Mouse (Mus musculus) layer of hippocampus, adult 8-10 months (tissue): ENCODE results near the gene Afap1l2. TPM values are rescaled to one million over a fixed set of nuclear protein-coding genes. Genes with fewer than 3 reads are reported as not detected.
A peak's percentile ranks its signal among the peaks of the same experiment; 100 is the strongest.

Source experiments
- DNase-seq, 2 experiments: peaks; one replicate each; pipeline ENCODE4 v3.0.0; 2022; ENCODE audit warnings: low spot score in 2 of 2
- total RNA-seq, 4 experiments: library from RNA; stranded (reverse); gene quantifications; 2 replicates each; pipeline ENCODE4 v1.2.4; 2022

Gene Afap1l2
- total RNA-seq, 4 experiments from 2014 or later, result 10.1 to 13.6 (median 12.0) TPM

DNA sequence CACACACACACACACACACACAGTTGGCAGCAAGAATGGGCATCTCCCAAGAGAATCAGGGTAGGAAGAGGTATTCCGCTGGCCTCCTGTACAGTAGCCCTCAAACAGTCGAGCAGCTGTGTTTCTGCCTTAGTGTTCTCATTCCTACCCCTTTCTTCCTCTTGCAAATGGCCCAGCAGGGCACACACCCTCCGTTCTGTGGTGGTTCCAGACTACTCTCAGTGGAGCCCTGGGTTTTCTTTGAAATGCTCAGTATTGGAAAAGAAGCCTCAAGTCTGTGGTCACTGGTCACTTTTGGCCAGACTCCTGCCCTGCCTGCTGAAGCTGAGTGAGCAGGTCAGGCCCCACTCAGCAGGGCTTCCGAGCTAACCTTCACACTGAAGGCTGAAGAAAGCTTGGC, 1.6 kb upstream of the Afap1l2 start:
- DNase-seq, result no peak

GRCm38 (mm10) chr19:57007291-57007690, 737 bp downstream of the Afap1l2 start:
- DNase-seq, result peak in 1 of 2 experiments; percentile 21

- no peak for DNase-seq
Measured at GRCm38 (mm10) chr19:57006841-57007240, 1.2 kb downstream of the Afap1l2 start.

DNA sequence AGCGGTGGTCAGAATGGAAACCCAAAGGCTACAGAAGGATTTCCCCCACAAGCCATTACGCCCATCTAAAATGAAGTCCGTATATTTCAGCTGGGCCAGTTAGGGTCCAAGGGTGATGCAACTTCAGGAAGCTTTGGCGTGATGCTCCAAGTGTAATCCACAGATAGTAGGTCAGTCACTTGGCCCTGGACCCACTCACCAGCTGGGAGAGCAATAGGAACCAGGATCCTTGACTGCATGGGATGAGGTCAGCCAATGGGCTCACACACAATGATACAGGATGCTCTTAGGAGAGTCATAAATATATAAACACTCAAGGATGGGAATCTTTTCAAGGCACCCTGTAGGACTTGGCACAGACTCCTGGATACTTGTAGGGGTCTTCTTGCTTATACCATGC, 3.0 kb downstream of the Afap1l2 start:
- no peak for DNase-seq

DNA sequence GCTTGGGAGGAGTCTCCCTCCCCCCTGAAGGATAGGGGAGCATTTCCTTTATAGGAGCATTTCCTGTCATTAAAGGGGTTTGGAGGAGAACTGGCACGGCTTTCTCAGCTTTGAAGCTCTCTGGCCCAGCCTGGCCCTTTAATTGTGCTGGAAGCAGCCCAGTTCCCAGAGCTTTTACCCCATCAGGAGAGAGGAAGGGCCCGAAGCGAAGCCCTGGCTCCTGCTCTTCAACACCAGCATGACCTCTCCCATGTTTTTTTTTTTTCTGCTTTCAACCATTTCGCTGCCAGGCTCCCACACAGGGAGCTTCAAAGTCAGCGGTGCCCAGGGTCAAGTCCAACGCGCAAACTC, 4.6 kb downstream of the Afap1l2 start:
- DNase-seq, result peak in 1 of 2 experiments; percentile 28

DNA sequence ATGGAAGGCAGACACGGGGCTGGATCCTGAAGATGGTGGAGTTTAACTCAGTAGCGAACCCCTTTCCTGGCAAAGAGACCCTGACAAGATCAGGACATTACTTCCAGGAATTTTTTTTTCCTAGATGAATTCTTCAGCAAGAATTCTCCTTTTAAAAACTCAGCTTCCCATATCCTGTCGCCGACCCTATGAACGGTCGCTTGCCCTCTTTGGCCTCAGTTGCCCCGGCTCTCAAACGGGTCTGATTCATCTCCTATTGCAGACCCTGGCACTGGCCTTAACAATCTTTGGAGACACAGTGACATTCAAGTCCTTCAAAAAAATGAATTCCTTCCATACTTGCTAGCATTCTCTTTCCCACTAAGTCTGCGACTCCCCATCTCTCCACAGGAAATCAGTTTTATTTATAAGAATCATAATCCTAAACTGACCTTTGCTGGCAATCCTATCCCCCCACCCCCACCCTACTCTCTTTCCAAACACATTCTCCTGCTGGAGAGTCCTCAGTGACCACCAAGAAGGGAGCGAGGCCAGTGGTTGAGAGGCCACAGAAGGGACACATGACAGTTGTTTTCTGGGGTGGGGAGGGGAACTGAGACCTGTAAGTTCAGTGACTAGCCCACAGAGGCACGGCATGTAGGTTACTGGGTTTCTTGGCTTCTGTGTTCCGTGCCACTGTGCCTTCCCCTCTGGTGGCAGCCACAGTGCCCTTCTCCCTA, 5.1 kb downstream of the Afap1l2 start:
- no peak for DNase-seq

DNA sequence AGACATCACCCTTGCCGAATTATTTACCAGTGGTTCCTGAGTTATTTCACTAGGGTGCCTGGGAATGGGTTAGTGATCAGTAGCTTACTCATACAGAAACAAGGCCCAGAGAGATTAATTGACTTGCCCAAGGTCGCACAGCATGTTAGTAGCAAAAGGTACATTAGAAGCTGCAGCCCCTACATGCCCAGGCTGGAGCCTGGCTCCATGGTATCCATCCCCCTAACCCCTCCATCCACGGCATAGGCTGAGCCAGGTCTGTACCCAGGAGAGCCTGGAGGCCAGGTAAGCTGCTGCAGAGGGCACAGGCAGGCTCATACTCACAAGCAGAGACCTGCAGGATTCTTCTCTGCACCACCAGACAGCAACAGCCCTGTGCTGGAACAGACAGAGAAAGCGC, 6.1 kb downstream of the Afap1l2 start:
- no peak for DNase-seq

DNA sequence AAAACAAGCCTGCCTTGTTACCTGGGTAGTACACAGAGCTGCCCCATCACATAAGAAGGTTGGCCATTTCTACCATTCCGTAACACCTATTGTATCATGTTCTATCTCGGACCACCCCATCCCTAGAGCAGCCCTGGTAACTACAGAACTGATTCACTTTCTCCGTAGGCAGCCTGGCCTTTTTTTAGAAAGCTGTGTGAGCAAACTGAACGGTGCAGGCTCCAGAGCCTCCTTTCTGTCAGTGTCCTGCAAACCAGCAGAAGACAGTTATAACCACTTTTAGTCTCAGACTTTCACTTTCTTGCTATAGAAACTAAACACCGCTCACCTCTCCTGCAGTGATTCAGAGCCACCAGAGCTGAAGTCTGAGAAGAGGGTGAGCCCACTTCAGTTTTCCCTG, 7.4 kb downstream of the Afap1l2 start:
- DNase-seq, result no peak

GRCm38 (mm10) chr19:56999781-57000180, 8.2 kb downstream of the Afap1l2 start:
- DNase-seq, result no peak

DNA sequence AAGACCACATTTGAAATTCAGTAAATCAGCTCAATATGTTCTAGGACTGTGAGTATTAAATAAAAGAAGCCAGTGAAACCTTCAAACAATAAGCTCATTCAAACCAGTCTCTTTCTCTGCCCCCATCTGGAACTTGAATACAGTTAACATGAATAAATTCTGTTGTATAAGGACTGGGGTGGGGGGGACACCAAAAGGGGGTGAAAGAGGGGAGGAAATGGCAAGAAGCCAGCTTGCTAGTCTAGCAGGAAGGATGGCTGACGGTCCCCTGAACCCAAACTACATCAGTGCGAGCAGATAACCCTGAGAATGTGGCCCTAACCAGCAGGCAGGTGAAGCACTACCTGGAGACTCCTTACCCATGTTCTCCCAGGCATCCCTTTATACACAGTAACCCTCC, 9.1 kb downstream of the Afap1l2 start:
- no peak for DNase-seq

DNA sequence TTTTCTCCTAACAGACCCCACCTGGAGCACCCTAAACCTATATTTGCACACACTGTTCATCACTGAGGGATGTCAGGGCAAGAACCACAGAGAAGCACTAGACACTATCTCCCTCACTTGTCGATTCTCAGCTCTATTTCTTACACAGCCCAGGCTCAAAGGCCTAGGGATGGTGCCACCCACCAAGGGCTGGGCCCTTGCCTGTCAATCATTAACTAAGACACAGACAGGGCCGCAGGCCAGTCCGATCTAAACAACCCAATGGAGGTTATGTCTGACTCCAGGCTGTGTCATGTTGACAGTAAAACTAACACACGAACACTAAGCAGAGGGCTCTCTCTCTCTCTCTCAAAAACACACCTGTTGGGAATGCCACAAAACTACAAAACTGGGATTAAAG, 9.7 kb downstream of the Afap1l2 start:
- no peak for DNase-seq

- DNase-seq, result no peak
Measured at GRCm38 (mm10) chr19:56997164-56997599, 10.8 kb downstream of the Afap1l2 start.

DNA sequence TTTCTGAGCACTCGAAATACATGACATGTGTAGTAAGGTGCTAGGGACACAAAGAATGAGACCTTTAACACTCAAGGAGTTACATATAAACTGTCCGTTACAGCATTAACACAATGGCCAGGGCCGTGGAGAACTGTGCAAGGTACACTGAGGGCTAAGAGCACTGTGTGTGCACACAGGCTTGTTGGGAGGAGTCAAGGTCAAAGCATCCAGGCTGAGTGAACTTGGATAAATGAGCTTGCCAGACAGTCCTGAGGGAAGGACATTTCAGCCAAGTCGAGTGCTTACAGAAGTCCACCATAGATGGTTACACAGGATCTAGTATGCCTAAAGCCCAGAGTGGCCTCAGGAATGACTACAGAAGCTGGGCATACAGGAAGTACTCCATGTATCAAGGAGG, 12.6 kb downstream of the Afap1l2 start:
- DNase-seq, result no peak

DNA sequence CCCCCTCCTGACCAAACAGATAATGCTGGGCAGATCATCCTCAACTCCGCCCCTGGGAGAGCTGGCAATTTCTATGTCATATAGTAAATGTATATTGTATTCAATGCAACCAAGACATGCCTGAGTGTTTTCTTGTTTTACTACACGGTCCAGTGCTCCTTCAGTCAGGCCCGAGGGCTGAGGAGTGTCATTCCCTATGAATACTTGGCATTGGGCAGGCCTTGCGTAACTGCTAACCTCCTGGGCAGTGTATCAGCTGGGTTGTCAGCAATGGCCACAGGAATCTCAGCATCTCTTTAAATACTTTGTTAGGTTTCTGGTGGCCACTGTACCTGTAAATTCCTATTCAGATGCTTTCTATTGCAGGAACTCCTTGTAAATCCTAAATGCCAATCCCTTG, 13.4 kb downstream of the Afap1l2 start:
- no peak for DNase-seq

DNA sequence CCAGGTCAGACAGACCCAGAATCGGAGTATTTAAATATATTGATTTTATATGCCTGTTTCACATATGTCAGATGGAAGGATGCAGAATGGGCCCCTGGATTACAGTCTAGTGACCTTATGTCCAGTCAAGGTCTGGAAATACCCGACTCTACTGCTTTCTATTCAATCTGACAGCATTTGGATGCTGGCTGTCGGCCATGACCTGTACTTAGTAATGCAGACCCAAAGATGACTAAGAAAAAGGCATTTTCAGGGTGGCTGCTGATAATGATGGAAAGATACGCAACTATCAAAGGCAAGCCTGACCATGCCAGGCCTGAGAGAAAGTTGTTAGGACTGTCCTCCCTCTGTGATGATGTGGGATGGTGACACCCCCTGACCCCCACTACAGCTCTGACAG, 14.3 kb downstream of the Afap1l2 start:
- no peak for DNase-seq

DNA sequence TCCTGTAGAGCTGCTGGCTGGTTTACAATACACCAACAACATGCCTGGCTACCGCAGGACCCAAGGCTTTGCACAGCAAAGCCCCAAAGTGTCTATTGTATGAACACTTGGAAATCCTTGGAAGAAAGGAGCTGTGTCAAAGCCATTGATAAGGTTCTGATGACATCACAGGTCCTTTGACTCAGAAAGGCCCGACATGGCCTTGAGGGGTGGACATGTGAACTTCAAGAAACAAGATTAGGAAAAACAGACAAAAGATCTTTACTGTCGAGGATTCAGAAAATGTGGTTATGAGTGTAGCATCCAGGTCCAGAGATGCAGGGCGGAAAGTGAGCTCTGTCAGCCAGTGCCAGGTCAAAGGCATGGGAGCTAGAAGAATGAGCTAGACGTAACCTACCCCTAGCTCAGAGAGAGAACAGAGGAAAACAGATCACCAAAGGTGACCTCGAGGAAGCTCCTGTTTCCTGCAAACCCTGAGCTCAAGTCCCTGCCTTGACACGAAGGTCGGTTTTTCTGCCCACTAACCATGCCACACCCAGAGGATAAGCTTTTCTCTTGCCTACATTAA, 15.0 kb downstream of the Afap1l2 start:
- DNase-seq, result no peak

DNA sequence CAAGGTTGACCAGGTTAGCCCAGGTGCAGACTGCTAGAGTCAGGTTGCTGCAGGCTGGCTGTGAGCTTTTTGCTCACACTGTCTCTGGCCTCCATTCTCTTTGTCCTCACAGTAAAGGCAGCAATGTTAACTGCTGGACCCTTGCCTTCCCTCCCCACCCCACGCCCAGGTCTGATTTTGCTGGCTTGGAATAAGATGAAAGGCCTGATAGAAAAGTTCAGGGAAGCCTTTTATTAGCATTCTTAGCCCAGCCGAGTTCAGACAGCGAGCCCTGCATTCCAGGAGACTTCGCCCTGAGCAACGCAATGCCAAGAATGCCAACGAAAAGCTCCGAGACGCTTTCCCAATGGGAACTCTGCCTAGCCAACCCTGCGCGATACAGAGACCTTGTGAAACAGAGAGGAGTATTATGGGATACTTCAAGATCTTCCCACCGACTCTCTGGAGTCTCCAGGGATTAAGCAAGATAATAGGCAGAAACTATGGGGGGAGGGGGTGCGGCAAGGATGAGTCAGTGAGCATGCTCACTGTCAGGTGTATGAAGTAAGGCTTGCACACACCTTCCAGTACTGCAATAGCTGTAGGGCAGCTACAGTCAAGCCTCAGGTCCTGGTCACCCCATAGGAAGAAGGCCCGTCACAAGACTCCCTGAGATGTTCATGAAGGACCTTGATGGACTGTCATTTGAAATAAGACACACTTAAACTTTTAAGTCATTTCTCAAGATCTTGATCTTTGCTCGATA, 17.5 kb downstream of the Afap1l2 start:
- no peak for DNase-seq

DNA sequence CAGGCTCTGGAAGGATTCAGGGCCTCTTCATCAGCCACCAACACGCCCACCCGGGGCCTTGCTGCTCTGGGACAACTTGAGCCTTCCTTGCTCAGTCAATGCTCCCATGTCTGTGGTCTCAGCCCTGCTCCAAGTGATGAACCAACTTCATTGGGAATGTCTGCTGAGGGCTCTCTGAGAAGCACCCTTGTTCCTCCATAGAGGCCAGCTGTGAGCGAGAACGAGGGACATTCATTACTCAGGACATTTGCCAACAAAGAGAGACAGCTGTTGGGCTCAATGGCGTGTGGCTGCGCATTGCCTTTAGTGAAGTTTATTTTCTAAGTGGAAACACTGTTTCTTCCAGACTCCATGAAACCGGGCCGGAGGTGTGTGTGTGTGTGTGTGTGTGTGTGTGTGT, 18.9 kb downstream of the Afap1l2 start:
- no peak for DNase-seq

- no peak for DNase-seq
Measured at GRCm38 (mm10) chr19:56984229-56984628, 23.8 kb downstream of the Afap1l2 start.

DNA sequence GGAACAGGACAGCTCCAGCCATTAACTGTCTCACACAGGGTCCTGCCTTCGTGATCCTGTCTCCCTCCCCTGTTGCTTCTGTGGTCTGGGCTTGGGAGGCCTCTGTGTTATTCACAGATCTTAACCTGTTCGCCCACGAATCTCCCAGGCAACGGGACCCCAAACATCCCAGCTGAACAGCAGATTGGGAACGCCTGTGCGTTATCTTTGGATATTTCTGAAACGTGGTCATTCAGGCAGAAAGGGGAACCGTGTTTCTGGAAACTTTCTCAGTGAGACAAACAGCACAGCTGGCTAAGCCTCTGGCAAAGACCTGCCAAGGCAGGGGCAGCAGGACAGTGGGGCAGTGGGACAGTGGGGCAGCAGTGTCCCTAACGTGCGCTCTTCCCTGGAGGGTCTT, 24.3 kb downstream of the Afap1l2 start:
- no peak for DNase-seq

- no peak for DNase-seq
Measured at GRCm38 (mm10) chr19:56981760-56982159, 26.3 kb downstream of the Afap1l2 start.

GRCm38 (mm10) chr19:56980803-56981202, 27.2 kb downstream of the Afap1l2 start:
- DNase-seq, result no peak
